8 mouse cellular contexts compared by ENCODE assay signal in the genomic region with DNA sequence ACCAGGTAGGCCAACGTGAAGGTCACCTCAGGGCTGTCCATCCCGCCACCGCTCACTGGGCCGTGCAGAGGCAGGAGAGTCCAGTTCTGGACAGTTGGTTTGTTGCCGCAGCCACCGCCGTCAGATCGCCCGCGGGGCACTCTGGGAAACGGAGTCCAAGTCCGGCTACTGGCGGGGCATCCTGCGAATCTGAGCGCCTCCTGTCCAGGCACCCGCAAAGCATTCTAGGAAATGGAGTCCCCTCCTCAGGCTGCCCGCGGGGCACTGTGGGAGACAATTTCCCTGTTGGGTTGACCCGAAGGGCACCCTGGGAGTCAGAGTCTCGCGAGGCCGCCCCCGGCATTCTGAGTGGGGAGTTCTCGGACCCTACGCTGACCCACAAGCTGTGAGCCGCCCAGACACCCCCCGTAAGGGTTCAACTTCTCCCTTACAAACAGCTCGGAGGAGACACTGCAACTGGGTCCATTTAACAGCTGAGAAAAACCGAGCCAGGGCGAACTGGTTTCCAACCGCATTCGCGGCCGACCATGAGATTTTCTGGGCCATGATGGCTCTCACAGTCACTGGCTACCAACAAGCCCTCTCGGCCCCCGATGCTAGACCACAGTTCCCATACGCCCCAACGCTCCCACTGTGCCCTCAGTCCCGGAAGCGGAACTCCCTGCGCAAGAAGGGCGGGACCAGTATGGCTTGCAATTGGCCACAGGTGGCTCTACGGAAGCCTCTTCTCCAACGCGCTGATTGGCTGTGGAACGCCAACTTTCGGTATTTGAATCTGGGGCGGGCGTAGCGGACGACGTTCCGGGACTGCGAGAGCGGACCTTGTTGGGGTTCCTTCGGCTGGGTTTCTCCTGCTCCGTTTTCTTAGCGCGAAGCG. TPM values are rescaled to one million over a fixed set of nuclear protein-coding genes. Genes with fewer than 3 reads are reported as not detected.
A peak's percentile ranks its signal among the peaks of the same experiment; 100 is the strongest.
DNase-seq lines count a peak whose midpoint lies in the region; ATAC-seq and TF ChIP-seq lines count a peak whose summit lies in the region.

Tacc3 (plus strand) TSS at position 342 of the 877 bp plus-strand sequence.
Tmem129 (minus strand) TSS at position 630 of the 877 bp plus-strand sequence.

- peaks cover 16 to 59% of the 10 kb centered on the region in 2 experiments for H3K4me1 ChIP-seq in CH12.LX (ENCODE audit: control insufficient read depth in 1 of 2, insufficient read depth in 2 of 2)
- peaks cover 12% of the 10 kb centered on the region; the same call in 1 of the 2 replicates for H3K4me1 ChIP-seq in forebrain, embryonic 11.5 days (replicated peaks; ENCODE audit: control insufficient read depth, insufficient read depth, low read length)
- H3K4me1 ChIP-seq in heart, embryonic 16.5 days (ENCODE audit: control insufficient read depth, insufficient read depth, low read length) = peaks cover 26% of the 10 kb centered on the region
- peaks cover 64% of the 10 kb centered on the region for H3K4me1 ChIP-seq in liver, embryonic 15.5 days (replicated peaks)
- H3K4me1 ChIP-seq in neural tube, embryonic 12.5 days = peaks cover 23% of the 10 kb centered on the region

- no peaks in the 10 kb centered on the region for H3K27me3 ChIP-seq in CH12.LX (replicated peaks)
- no peaks in the 10 kb centered on the region for H3K27me3 ChIP-seq in forebrain, embryonic 11.5 days (ENCODE audit: control insufficient read depth, insufficient read depth, low read length)
- no peaks in the 10 kb centered on the region for H3K27me3 ChIP-seq in heart, embryonic 16.5 days (ENCODE audit: control insufficient read depth, insufficient read depth, low read length)
- H3K27me3 ChIP-seq in liver, embryonic 15.5 days = no peaks in the 10 kb centered on the region
- H3K27me3 ChIP-seq in neural tube, embryonic 12.5 days (replicated peaks) = no peaks in the 10 kb centered on the region

- H3K27ac ChIP-seq in CH12.LX (ENCODE audit: insufficient read depth, low read depth) = peak within 1 kb of the TSS; percentile 87
- H3K27ac ChIP-seq in forebrain, embryonic 11.5 days (ENCODE audit: low read depth, low read length) = peak within 1 kb of the TSS; percentile 91
- peak within 1 kb of the TSS; percentile 95 for H3K27ac ChIP-seq in heart, embryonic 16.5 days (ENCODE audit: low read length)
- peak within 1 kb of the TSS; percentile 98 for H3K27ac ChIP-seq in liver, embryonic 15.5 days (replicated peaks)
- peak within 1 kb of the TSS; percentile 79 for H3K27ac ChIP-seq in neural tube, embryonic 12.5 days

- TF ChIP-seq CTCF in CH12.LX (conservative IDR thresholded peaks at IDR 0.05 in 1 of 2, IDR thresholded peaks at IDR 0.05 in 1 of 2; ENCODE audit: low read depth in 2 of 2, low read length in 2 of 2) = no peak

- H3K36me3 ChIP-seq in CH12.LX (replicated peaks in 1 of 2; ENCODE audit: control insufficient read depth in 1 of 2, insufficient read depth in 1 of 2, low read length in 1 of 2) = peaks cover 39 to 58% of the 10 kb centered on the region in 2 experiments
- H3K36me3 ChIP-seq in forebrain, embryonic 11.5 days (ENCODE audit: control insufficient read depth, insufficient read depth, low read length) = peaks cover 13% of the 10 kb centered on the region; the same call in 1 of the 2 replicates
- H3K36me3 ChIP-seq in heart, embryonic 16.5 days (ENCODE audit: control insufficient read depth, insufficient read depth) = peaks cover 31% of the 10 kb centered on the region
- H3K36me3 ChIP-seq in liver, embryonic 15.5 days (replicated peaks) = peaks cover 60% of the 10 kb centered on the region
- H3K36me3 ChIP-seq in neural tube, embryonic 12.5 days = peaks cover 37% of the 10 kb centered on the region

- H3K9me3 ChIP-seq in CH12.LX (replicated peaks; ENCODE audit: low read length) = no peaks in the 10 kb centered on the region
- no peaks in the 10 kb centered on the region for H3K9me3 ChIP-seq in forebrain, embryonic 11.5 days (ENCODE audit: control insufficient read depth, low read length)
- H3K9me3 ChIP-seq in heart, embryonic 16.5 days (replicated peaks; ENCODE audit: control insufficient read depth, low read length) = no peaks in the 10 kb centered on the region
- H3K9me3 ChIP-seq in liver, embryonic 15.5 days (replicated peaks) = no peaks in the 10 kb centered on the region
- H3K9me3 ChIP-seq in neural tube, embryonic 12.5 days = no peaks in the 10 kb centered on the region

- peak within 1 kb of the TSS; percentile 84 for H3K4me2 ChIP-seq in CH12.LX (ENCODE audit: insufficient read depth, low read depth, poor library complexity, severe bottlenecking)
- peak within 1 kb of the TSS; percentile 96 for H3K4me2 ChIP-seq in forebrain, embryonic 11.5 days (ENCODE audit: low read depth, low read length, severe bottlenecking)
- H3K4me2 ChIP-seq in heart, embryonic 16.5 days (ENCODE audit: low read depth, low read length) = peak within 1 kb of the TSS; percentile 92
- H3K4me2 ChIP-seq in liver, embryonic 15.5 days = peak within 1 kb of the TSS; percentile 93
- peak within 1 kb of the TSS; percentile 94 for H3K4me2 ChIP-seq in neural tube, embryonic 12.5 days (replicated peaks)

- in situ Hi-C loops in CH12.LX (cut with MboI; ENCODE audit: low pct_ligation_motif_present, low pct_unique_long_range_greater_than_20kb, low sequenced_read_pairs) = no loop called here

- peak; percentile 91 for TF ChIP-seq POLR2A in CH12.LX (IDR thresholded peaks at IDR 0.05; ENCODE audit: low read depth, low read length)

- dilution Hi-C loops in CH12.LX (cut with MboI; ENCODE audit: extremely low pct_ligation_motif_present, extremely low pct_unique_long_range_greater_than_20kb, low sequenced_read_pairs) = no loop called here

- peak; percentile 97 for ATAC-seq in forebrain, embryonic 11.5 days (replicated peaks; ENCODE audit: low FRiP score)
- ATAC-seq in heart, embryonic 16.5 days (replicated peaks; ENCODE audit: extremely low read depth, insufficient read depth, low FRiP score) = peak; percentile 96
- ATAC-seq in liver, embryonic 15.5 days (ENCODE audit: insufficient read depth) = peak; percentile 92
- peak; percentile 97 for ATAC-seq in neural tube, embryonic 12.5 days (ENCODE audit: low FRiP score, low read depth)

- peak within 1 kb of the TSS; percentile 65 to 95 (median 92) for H3K4me3 ChIP-seq in CH12.LX (replicated peaks in 1 of 3; ENCODE audit: low read depth in 2 of 3, low read length in 2 of 3, poor library complexity in 1 of 3)
- peak within 1 kb of the TSS; percentile 68 for H3K4me3 ChIP-seq in forebrain, embryonic 11.5 days (ENCODE audit: low read depth, low read length)
- peak within 1 kb of the TSS; percentile 79 for H3K4me3 ChIP-seq in heart, embryonic 16.5 days (ENCODE audit: low read length)
- peak within 1 kb of the TSS; percentile 96 for H3K4me3 ChIP-seq in liver, embryonic 15.5 days (replicated peaks)
- H3K4me3 ChIP-seq in neural tube, embryonic 12.5 days = peak within 1 kb of the TSS; percentile 73

- DNase-seq in CH12.LX (ENCODE audit: extremely low read depth) = peak; percentile 98
- peak; percentile 96 for DNase-seq in c-Kit-positive CD71-positive TER-119-negative erythroid progenitor cells, embryonic 14.5 days (ENCODE audit: low read depth)
- peak; percentile 99 for DNase-seq in forebrain, embryonic 11.5 days (ENCODE audit: low spot score)
- DNase-seq in kidney, postnatal 36 days = peak; percentile 98 to 99
- peak; percentile 99 for DNase-seq in telencephalon, adult 2 months (ENCODE audit: low read depth, low spot score)

- peak within 1 kb of the TSS; percentile 98 for H3K9ac ChIP-seq in CH12.LX (ENCODE audit: insufficient read depth, low read depth)
- H3K9ac ChIP-seq in forebrain, embryonic 11.5 days (ENCODE audit: low read length) = peak within 1 kb of the TSS; percentile 74
- peak within 1 kb of the TSS; percentile 86 for H3K9ac ChIP-seq in heart, embryonic 16.5 days (ENCODE audit: low read length)
- peak within 1 kb of the TSS; percentile 93 for H3K9ac ChIP-seq in liver, embryonic 15.5 days
- peak within 1 kb of the TSS; percentile 75 for H3K9ac ChIP-seq in neural tube, embryonic 12.5 days

- no peak for TF ChIP-seq EP300 in CH12.LX (IDR thresholded peaks at IDR 0.05; ENCODE audit: low read length)

- WGBS in forebrain, embryonic 11.5 days = under 1% methylated on average over 59 of the region's 60 CpGs
- WGBS in heart, embryonic 16.5 days = under 1% methylated on average over 60 of the region's 60 CpGs
- under 1% methylated on average over 60 of the region's 60 CpGs for WGBS in liver, embryonic 15.5 days (ENCODE audit: insufficient replicate concordance)
- under 1% methylated on average over 60 of the region's 60 CpGs for WGBS in neural tube, embryonic 12.5 days

- no peak for TF ChIP-seq RAD21 in CH12.LX (IDR thresholded peaks at IDR 0.05; ENCODE audit: low read depth, low read length)

- peaks cover 45% of the 10 kb centered on the region for H3K79me2 ChIP-seq in CH12.LX (replicated peaks; ENCODE audit: control insufficient read depth, extremely low read depth, insufficient read depth, poor library complexity, severe bottlenecking)

TF ChIP-seq in CH12.LX, 34 proteins besides CTCF, POLR2A, EP300 and RAD21 (continues in another document):
- TF ChIP-seq NELFE (IDR thresholded peaks at IDR 0.05; ENCODE audit: low read depth, low read length) (peak; percentile 82), USF1 (IDR thresholded peaks at IDR 0.05; ENCODE audit: low read depth, low read length) (no peak), ZMIZ1 (IDR thresholded peaks at IDR 0.05; ENCODE audit: low read depth, low read length) (peak; percentile 38), SIN3A (IDR thresholded peaks at IDR 0.05; ENCODE audit: low read length) (peak; percentile 97), TCF12 (IDR thresholded peaks at IDR 0.05; ENCODE audit: low read depth, low read length) (peak; percentile 39), MYC (IDR thresholded peaks at IDR 0.05; ENCODE audit: low read depth, low read length) (no peak; the same call in 1 of the 2 replicates)

RNA-seq across cellular contexts. Expression of gene Tacc3, which starts in this region (rescaled TPM):
- total RNA-seq in CH12.LX (2012; rRNA removed) = 89.4 and 110 TPM in 2 replicates
- total RNA-seq in CH12.LX (2014; rRNA removed) = 186 and 202 TPM in 2 replicates
- polyA plus RNA-seq in CH12.LX (2012; ENCODE audit: insufficient read length, low read depth) = 160 and 175 TPM in 2 replicates
- polyA plus RNA-seq in forebrain, embryonic 11.5 days (2014; fragmentation: Nextera tagmentation; extraction: Ambion mirVana) = 331 and 332 TPM in 2 replicates
- 114 and 122 TPM in 2 replicates for polyA plus RNA-seq in heart, embryonic 16.5 days (2015; fragmentation: Nextera tagmentation; extraction: Ambion mirVana)
- polyA plus RNA-seq in liver, embryonic 15.5 days (2015; fragmentation: Nextera tagmentation; extraction: Ambion mirVana) = 134 and 140 TPM in 2 replicates
- 150 and 160 TPM in 2 replicates for polyA plus RNA-seq in neural tube, embryonic 12.5 days (2016; fragmentation: Nextera tagmentation; extraction: Ambion mirVana)

RNA-seq across cellular contexts. Expression of gene Tmem129, which starts in this region (rescaled TPM):
- 14.8 and 15.2 TPM in 2 replicates for total RNA-seq in CH12.LX (2012; rRNA removed)
- total RNA-seq in CH12.LX (2014; rRNA removed) = 10.8 and 11.2 TPM in 2 replicates
- 8.4 and 12.7 TPM in 2 replicates for polyA plus RNA-seq in CH12.LX (2012; ENCODE audit: insufficient read length, low read depth)
- 39.3 and 41.8 TPM in 2 replicates for polyA plus RNA-seq in forebrain, embryonic 11.5 days (2014; fragmentation: Nextera tagmentation; extraction: Ambion mirVana)
- polyA plus RNA-seq in heart, embryonic 16.5 days (2015; fragmentation: Nextera tagmentation; extraction: Ambion mirVana) = 37.1 and 37.4 TPM in 2 replicates
- polyA plus RNA-seq in liver, embryonic 15.5 days (2015; fragmentation: Nextera tagmentation; extraction: Ambion mirVana) = 20.6 and 23.1 TPM in 2 replicates
- 30.3 and 31.5 TPM in 2 replicates for polyA plus RNA-seq in neural tube, embryonic 12.5 days (2016; fragmentation: Nextera tagmentation; extraction: Ambion mirVana)

Comparison
In these comparisons a context has a peak if more than half of its experiments do, and no peak if none do; other contexts are left out.
1. Peak in every context shown above with its lines: DNase-seq, ATAC-seq, H3K4me3 ChIP-seq and H3K27ac ChIP-seq.